Mouse (Mus musculus) hindbrain, embryonic 16.5 days (tissue): ENCODE data around the gene Dicer1. TPM values are rescaled to one million over a fixed set of nuclear protein-coding genes. Genes with fewer than 3 reads are reported as not detected.

Experiments
- ATAC-seq: fragments of 200-750 bp; cut with Nextera tagmentation; 2 replicates; pipeline ENCODE4 v1.8.0; 2017; ENCODE audit warnings: moderate TSS enrichment, moderate library complexity
- H3K27ac ChIP-seq: fragments of 300-500 bp; sonication (generic); 2 replicates; pipeline ENCODE4 v1.5.1; 2014; ENCODE audit warnings: low read depth, mild to moderate bottlenecking, control low read depth, low read length, moderate library complexity
- H3K27me3 ChIP-seq: fragments of 300-500 bp; sonication (generic); replicated peaks from 2 replicates; pipeline ENCODE4 v1.6.1; 2014; ENCODE audit warnings: low read length; ENCODE audit not compliant: control insufficient read depth, insufficient read depth
- H3K36me3 ChIP-seq: fragments of 300-500 bp; sonication (generic); 2 replicates; pipeline ENCODE4 v1.6.1; 2014; ENCODE audit warnings: mild to moderate bottlenecking, low read length, moderate library complexity, mixed read lengths; ENCODE audit not compliant: control insufficient read depth, insufficient read depth
- H3K4me1 ChIP-seq: fragments of 300-500 bp; sonication (generic); 2 replicates; pipeline ENCODE4 v1.6.1; 2014; ENCODE audit warnings: low read depth, low read length; ENCODE audit not compliant: control insufficient read depth, insufficient read depth
- H3K4me2 ChIP-seq: fragments of 300-500 bp; sonication (generic); 2 replicates; pipeline ENCODE4 v1.6.1; 2014; ENCODE audit warnings: mild to moderate bottlenecking, low read length, control low read depth, moderate library complexity
- H3K4me3 ChIP-seq: fragments of 300-500 bp; sonication (generic); 2 replicates; pipeline ENCODE4 v1.5.1; 2014; ENCODE audit warnings: mild to moderate bottlenecking, low read length, control low read depth, moderate library complexity
- H3K9ac ChIP-seq: fragments of 300-500 bp; sonication (generic); 2 replicates; pipeline ENCODE4 v1.6.1; 2014; ENCODE audit warnings: low read depth, mild to moderate bottlenecking, control low read depth, low read length, moderate library complexity
- H3K9me3 ChIP-seq: fragments of 300-500 bp; sonication (generic); 2 replicates; pipeline ENCODE4 v1.6.1; 2014; ENCODE audit warnings: mild to moderate bottlenecking, low read length, moderate library complexity; ENCODE audit not compliant: control insufficient read depth
- WGBS: fragments of 180-500 bp; shearing (Covaris S2); extraction: QIAGEN DNeasy Blood & Tissue Kit; methylation state at CpG from one replicate; pipeline ENCODE4 v1.1.7; 2014; 5-methylcytosine and 5-hydroxymethylcytosine counted together
- polyA plus RNA-seq: library from polyadenylated mRNA; unstranded; fragments of >200 nt; fragmentation: Nextera tagmentation; extraction: Ambion mirVana; gene quantifications from 2 replicates; pipeline ENCODE4 v1.2.1, GENCODE M21; 2015

The Dicer1 gene
- polyA plus RNA-seq, 1 experiment from 2014 or later = 23.0 TPM

DNA sequence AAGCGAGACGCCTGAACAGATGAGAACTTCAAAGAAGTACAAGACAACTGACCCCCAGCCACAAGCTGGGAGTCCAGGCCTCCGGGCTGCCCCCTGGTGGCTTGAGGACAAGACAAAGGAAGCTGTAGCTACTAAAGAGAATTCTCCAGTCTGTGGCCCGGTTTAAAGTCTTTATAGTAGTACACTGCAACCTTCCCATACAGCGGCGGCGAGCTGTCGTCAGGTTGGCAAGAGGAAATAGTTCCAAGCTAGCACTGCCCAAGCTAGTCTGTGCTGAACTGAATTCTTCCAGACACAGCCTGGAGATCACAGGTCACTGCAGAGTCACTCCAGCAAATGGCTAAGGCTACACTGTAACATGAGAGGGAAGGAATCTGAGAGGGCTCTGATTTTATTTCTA lies 52.0 kb downstream of the Dicer1 start:
- Histone ChIP-seq H3K36me3 (peaks cover 32% of the 10 kb centered on the region), H3K27me3 (no peaks in the 10 kb centered on the region), H3K27ac (no peak overlapping the region), H3K4me3 (no peak overlapping the region), H3K4me2 (no peak overlapping the region), H3K9me3 (no peaks in the 10 kb centered on the region), H3K4me1 (no peaks in the 10 kb centered on the region), H3K9ac (no peak overlapping the region)
- ATAC-seq = peak; percentile 61; the same call in 1 of the 2 replicates
- WGBS = 49% methylated on average over 8 of the region's 8 CpGs

DNA sequence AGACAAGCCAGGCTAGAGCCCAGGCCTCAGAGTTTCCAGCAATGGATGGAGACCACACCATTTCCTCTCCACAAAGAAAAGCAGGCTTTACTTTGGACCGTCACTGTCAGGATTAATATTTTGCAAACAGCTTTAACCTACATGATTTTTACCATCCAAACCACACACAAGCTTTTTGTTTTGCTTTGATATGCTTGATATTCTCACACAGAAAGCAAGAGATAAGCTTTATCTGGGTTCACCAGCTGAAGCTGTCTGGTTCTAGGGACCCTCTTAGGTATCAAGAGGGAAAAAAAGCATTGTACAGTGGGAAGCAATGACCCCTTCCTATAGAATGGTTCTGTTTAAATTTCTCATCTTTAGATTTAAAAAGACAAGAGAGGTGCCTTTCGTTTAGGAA lies 56.2 kb downstream of the Dicer1 start:
- Histone ChIP-seq H3K36me3 (peaks cover 4% of the 10 kb centered on the region; the same call in 1 of the 2 replicates), H3K9me3 (no peaks in the 10 kb centered on the region), H3K4me2 (no peak overlapping the region), H3K4me1 (peaks cover 6% of the 10 kb centered on the region; the same call in 1 of the 2 replicates), H3K9ac (no peak overlapping the region), H3K27ac (no peak overlapping the region), H3K27me3 (no peaks in the 10 kb centered on the region), H3K4me3 (no peak overlapping the region)
- no peak for ATAC-seq
- WGBS = 91% methylated on average over 2 of the region's 2 CpGs

DNA sequence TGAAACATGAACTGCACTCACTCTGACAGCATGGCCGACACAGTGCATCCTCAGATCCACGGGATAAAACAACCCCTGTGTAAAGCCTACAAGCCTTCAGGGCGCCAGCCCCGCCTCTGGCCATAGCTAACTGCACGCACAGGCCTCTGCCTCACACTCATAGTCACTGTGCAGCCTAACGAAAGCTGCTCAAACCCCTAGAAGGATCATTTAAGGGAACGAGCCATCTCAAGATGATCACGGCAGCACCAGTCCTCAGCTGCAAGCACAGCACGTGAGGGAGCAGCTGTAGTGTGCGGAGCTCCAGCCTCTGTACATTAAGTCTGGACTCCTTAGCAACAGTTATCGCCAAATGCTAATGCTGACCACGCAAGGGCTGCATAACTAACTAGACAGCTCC lies 58.9 kb downstream of the Dicer1 start:
- peaks cover 9% of the 10 kb centered on the region; the same call in 1 of the 2 replicates for H3K36me3 ChIP-seq
- H3K9ac ChIP-seq = no peak overlapping the region

GRCm38 (mm10) chr12:104690412-104690811 lies 61.3 kb downstream of the Dicer1 start:
- H3K9ac ChIP-seq = no peak overlapping the region
- no peak overlapping the region for H3K27ac ChIP-seq
- no peak overlapping the region for H3K4me3 ChIP-seq
- H3K9me3 ChIP-seq = no peaks in the 10 kb centered on the region
- H3K27me3 ChIP-seq = no peaks in the 10 kb centered on the region
- 84% methylated on average over 7 of the region's 7 CpGs for WGBS
- ATAC-seq = no peak
- H3K4me1 ChIP-seq = peaks cover 6% of the 10 kb centered on the region; the same call in 1 of the 2 replicates
- H3K36me3 ChIP-seq = peaks cover 7% of the 10 kb centered on the region; the same call in 1 of the 2 replicates
- no peak overlapping the region for H3K4me2 ChIP-seq

More for the DNA sequence above, 58.9 kb downstream of the Dicer1 start:
- peak; percentile 43; the same call in 1 of the 2 replicates for ATAC-seq
- H3K4me3 ChIP-seq = no peak overlapping the region
- no peak overlapping the region for H3K27ac ChIP-seq
- peaks cover 6% of the 10 kb centered on the region; the same call in 1 of the 2 replicates for H3K4me1 ChIP-seq
- no peak overlapping the region for H3K4me2 ChIP-seq
- 48% methylated on average over 12 of the region's 12 CpGs for WGBS
- no peaks in the 10 kb centered on the region for H3K27me3 ChIP-seq
- H3K9me3 ChIP-seq = no peaks in the 10 kb centered on the region

DNA sequence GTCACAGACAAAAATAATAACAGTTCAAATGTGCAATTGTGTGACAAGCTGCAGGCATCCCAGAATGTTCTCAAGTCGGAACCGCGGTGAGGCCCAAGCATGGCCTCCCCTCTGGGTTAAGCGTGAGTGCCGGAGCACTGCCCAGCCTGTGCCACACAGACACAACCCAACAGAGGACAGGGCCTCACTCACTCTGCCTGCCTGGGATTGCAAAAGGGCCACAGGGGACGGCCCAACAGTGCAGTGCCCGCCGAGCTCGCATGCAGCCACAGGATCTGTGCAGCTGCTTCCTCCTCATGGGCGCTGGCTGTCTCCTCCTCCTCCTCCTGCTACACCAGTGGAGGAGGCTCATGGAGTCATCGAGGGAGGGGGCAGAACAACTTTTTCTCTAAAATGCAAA lies 62.9 kb downstream of the Dicer1 start:
- Histone ChIP-seq H3K27me3 (no peaks in the 10 kb centered on the region), H3K36me3 (peaks cover 7% of the 10 kb centered on the region; the same call in 1 of the 2 replicates), H3K4me2 (no peak overlapping the region), H3K9ac (no peak overlapping the region), H3K27ac (no peak overlapping the region), H3K4me1 (peaks cover 6% of the 10 kb centered on the region; the same call in 1 of the 2 replicates), H3K9me3 (no peaks in the 10 kb centered on the region), H3K4me3 (no peak overlapping the region)
- WGBS = 87% methylated on average over 11 of the region's 11 CpGs
- ATAC-seq = no peak

DNA sequence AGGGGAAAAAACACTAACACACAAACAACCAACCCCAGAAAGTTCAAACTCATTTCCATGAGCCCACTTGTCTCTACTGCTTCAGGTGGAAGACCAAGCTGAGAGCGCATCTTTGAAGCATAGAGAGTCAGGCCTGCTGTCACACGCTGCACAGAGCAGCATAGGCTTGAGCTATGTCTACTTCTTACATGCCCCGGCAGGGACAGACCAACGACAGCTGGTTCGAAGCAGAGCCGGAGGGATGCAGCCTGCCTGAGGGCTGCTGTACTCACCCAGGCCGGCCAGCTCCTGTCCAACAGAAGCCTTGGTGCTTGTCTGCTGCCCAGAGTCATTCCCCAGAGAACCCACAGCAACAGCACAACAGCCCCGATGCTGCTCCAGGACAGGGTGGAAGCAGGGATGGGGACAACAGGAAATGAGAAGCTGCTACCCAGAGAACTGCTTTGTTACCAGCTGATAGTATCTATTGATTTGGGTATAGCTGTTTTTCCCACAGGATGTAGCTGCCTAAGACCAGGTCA lies 67.3 kb downstream of the Dicer1 start:
- Histone ChIP-seq H3K27me3 (no peaks in the 10 kb centered on the region), H3K4me3 (no peak overlapping the region), H3K27ac (no peak overlapping the region), H3K36me3 (no peaks in the 10 kb centered on the region), H3K9ac (no peak overlapping the region), H3K9me3 (no peaks in the 10 kb centered on the region), H3K4me2 (no peak overlapping the region), H3K4me1 (peaks cover under 1% of the 10 kb centered on the region; the same call in 1 of the 2 replicates)
- WGBS = 81% methylated on average over 8 of the region's 8 CpGs
- ATAC-seq = 0 out of 2 replicates have a peak, but pooled peaks have one; percentile 20

- no peak overlapping the region for H3K9ac ChIP-seq
- H3K9me3 ChIP-seq = no peaks in the 10 kb centered on the region
- no peak for ATAC-seq
- no peaks in the 10 kb centered on the region for H3K36me3 ChIP-seq
- no peak overlapping the region for H3K4me3 ChIP-seq
- WGBS = 69% methylated on average over 8 of the region's 8 CpGs
- no peak overlapping the region for H3K27ac ChIP-seq
- H3K4me1 ChIP-seq = peaks cover 9% of the 10 kb centered on the region
- no peaks in the 10 kb centered on the region for H3K27me3 ChIP-seq
- H3K4me2 ChIP-seq = no peak overlapping the region
These were observed 72.0 kb downstream of the Dicer1 start for GRCm38 (mm10) chr12:104679819-104680132.

DNA sequence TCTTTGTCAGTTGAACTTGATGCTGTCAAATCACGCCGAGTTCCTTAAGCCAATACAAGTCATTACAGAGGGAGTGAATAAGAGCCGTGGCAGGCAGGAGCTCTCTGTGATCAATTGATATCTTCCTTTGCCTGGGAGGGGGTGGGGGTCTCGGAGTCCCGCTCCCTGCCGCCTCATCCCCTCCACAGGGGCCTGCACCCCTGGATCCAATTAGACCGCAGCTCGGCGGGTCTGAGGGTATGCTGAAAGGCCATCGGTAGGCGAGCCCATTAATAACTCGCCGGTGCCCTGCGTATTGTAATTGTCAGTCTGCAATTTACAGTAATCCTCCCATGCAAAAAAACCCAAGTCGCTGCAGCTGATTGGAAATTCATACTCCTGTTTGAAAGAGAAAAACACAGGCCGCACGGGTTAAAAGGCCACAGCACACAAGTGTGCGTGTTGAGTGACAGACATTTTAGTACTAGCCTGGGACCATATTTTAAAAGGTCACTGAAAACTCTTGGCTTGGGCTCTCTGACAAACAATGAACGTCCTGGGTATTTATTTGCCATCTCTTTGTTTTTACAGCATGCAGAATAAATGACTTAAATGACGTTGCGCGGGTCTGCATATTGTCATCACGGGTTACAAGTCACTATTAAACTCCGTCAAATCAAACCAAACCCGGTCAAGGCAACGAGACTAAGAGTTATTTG lies 72.5 kb downstream of the Dicer1 start:
- Histone ChIP-seq H3K4me1 (peaks cover 9% of the 10 kb centered on the region), H3K9me3 (no peaks in the 10 kb centered on the region), H3K36me3 (no peaks in the 10 kb centered on the region), H3K27me3 (no peaks in the 10 kb centered on the region), H3K9ac (peak overlapping the region; percentile 48; the same call in 1 of the 2 replicates), H3K27ac (no peak overlapping the region), H3K4me2 (peak overlapping the region; percentile 39), H3K4me3 (no peak overlapping the region)
- ATAC-seq = no peak
- 30% methylated on average over 26 of the region's 26 CpGs for WGBS

DNA sequence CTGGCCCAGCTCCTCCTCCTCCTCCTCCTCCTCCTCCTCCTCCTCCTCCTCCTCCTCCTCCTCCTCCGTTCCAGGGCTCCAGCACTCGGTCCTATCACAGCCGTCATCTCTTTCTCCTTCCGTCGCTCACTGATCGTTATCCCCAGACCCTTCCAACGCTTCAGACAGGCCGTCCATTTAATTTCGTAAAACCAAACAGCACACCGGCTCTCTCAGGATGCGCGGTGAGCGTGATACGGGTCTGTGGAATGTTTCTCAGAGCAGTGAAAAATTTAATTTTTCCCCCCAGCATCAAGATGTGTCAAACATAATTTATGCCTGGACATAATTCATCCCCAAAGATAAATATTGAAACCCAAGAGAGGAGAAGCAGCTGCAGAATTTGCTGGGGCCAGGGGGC lies 73.3 kb downstream of the Dicer1 start:
- no peak for ATAC-seq
- Histone ChIP-seq H3K4me1 (peaks cover 9% of the 10 kb centered on the region), H3K4me3 (no peak overlapping the region), H3K27me3 (no peaks in the 10 kb centered on the region), H3K36me3 (no peaks in the 10 kb centered on the region), H3K9ac (no peak overlapping the region), H3K4me2 (peak overlapping the region; percentile 39), H3K9me3 (no peaks in the 10 kb centered on the region), H3K27ac (no peak overlapping the region)
- 40% methylated on average over 12 of the region's 14 CpGs for WGBS
